Mouse (Mus musculus) embryonic facial prominence, embryonic 11.5 days (tissue): ENCODE results near the gene Ppm1a. TPM values are rescaled to one million over a fixed set of nuclear protein-coding genes. Genes with fewer than 3 reads are reported as not detected.
"Not testable (repeated sequence)": the region's sequence is repeated elsewhere in the genome, so short reads cannot be mapped to it uniquely, and the experiment has no call there.

ENCODE experiments used
- ATAC-seq: fragments of 200-750 bp; cut with Nextera tagmentation; replicated peaks from 2 replicates; pipeline ENCODE4 v1.8.0; 2017; ENCODE audit warnings: low read depth; ENCODE audit not compliant: insufficient number of reproducible peaks, low FRiP score, low TSS enrichment
- DNase-seq: peaks from one replicate; pipeline ENCODE4 v3.0.0-alpha.2; 2015; ENCODE audit warnings: low spot score
- H3K27ac ChIP-seq: fragments of 300-500 bp; sonication (generic); replicated peaks from 2 replicates; pipeline ENCODE4 v1.5.1; 2014; ENCODE audit warnings: mild to moderate bottlenecking, low read depth, low read length, control low read depth
- H3K27me3 ChIP-seq: fragments of 300-500 bp; sonication (generic); 2 replicates; pipeline ENCODE4 v1.6.1; 2014; ENCODE audit warnings: mild to moderate bottlenecking, low read length, moderate library complexity, mixed read lengths; ENCODE audit not compliant: control insufficient read depth, insufficient read depth
- H3K36me3 ChIP-seq: fragments of 300-500 bp; sonication (generic); replicated peaks from 2 replicates; pipeline ENCODE4 v1.6.1; 2014; ENCODE audit warnings: low read depth, mild to moderate bottlenecking, low read length, moderate library complexity, mixed read lengths; ENCODE audit not compliant: control insufficient read depth, insufficient read depth
- H3K4me1 ChIP-seq: fragments of 300-500 bp; sonication (generic); 2 replicates; pipeline ENCODE4 v1.6.1; 2014; ENCODE audit warnings: low read length, mixed read lengths; ENCODE audit not compliant: control insufficient read depth, insufficient read depth
- H3K4me2 ChIP-seq: fragments of 300-500 bp; sonication (generic); 2 replicates; pipeline ENCODE4 v1.6.1; 2014; ENCODE audit warnings: low read depth, mild to moderate bottlenecking, control low read depth, low read length, moderate library complexity
- H3K4me3 ChIP-seq: fragments of 300-500 bp; sonication (generic); 2 replicates; pipeline ENCODE4 v1.5.1; 2014; ENCODE audit warnings: low read depth, low read length, control low read depth
- H3K9ac ChIP-seq: fragments of 300-500 bp; sonication (generic); replicated peaks from 2 replicates; pipeline ENCODE4 v1.6.1; 2014; ENCODE audit warnings: mild to moderate bottlenecking, control low read depth, low read length
- H3K9me3 ChIP-seq: fragments of 300-500 bp; sonication (generic); replicated peaks from 2 replicates; pipeline ENCODE4 v1.6.1; 2016; ENCODE audit warnings: mild to moderate bottlenecking, low read length, inconsistent platforms, mixed read lengths; ENCODE audit not compliant: control insufficient read depth
- WGBS: fragments of 180-500 bp; shearing (Covaris S2); extraction: QIAGEN DNeasy Blood & Tissue Kit; methylation state at CpG from one replicate; pipeline ENCODE4 v1.1.7; 2014; 5-methylcytosine and 5-hydroxymethylcytosine counted together
- polyA plus RNA-seq: library from polyadenylated mRNA; unstranded; fragments of >200 nt; fragmentation: Nextera tagmentation; extraction: Ambion mirVana; gene quantifications from 2 replicates; pipeline ENCODE4 v1.2.1, GENCODE M21; 2014

The Ppm1a gene
- polyA plus RNA-seq, 1 experiment from 2014 or later, result 74.6 TPM

- Histone ChIP-seq H3K36me3 (no peaks in the 10 kb centered on the region), H3K9ac (no peak overlapping the region), H3K27ac (no peak overlapping the region), H3K27me3 (no peaks in the 10 kb centered on the region), H3K4me3 (no peak overlapping the region), H3K9me3 (no peaks in the 10 kb centered on the region), H3K4me1 (no peaks in the 10 kb centered on the region), H3K4me2 (no peak overlapping the region)
- 93% methylated on average over 4 of the region's 4 CpGs for WGBS
- ATAC-seq (no peak), DNase-seq (no peak)
Observed at GRCm38 (mm10) chr12:72777244-72777643, 20.0 kb downstream of the Ppm1a start.

GRCm38 (mm10) chr12:72780136-72780535 lies 22.9 kb downstream of the Ppm1a start:
- H3K9me3 ChIP-seq, result no peaks in the 10 kb centered on the region
- H3K9ac ChIP-seq, result no peak overlapping the region
- WGBS, result 95% methylated on average over 5 of the region's 5 CpGs
- H3K36me3 ChIP-seq, result no peaks in the 10 kb centered on the region; the same call in 1 of the 2 replicates
- no peak for DNase-seq
- H3K27ac ChIP-seq, result no peak overlapping the region
- no peak overlapping the region for H3K4me2 ChIP-seq
- H3K4me1 ChIP-seq, result no peaks in the 10 kb centered on the region
- H3K27me3 ChIP-seq, result no peaks in the 10 kb centered on the region
- H3K4me3 ChIP-seq, result no peak overlapping the region
- no peak for ATAC-seq

DNA sequence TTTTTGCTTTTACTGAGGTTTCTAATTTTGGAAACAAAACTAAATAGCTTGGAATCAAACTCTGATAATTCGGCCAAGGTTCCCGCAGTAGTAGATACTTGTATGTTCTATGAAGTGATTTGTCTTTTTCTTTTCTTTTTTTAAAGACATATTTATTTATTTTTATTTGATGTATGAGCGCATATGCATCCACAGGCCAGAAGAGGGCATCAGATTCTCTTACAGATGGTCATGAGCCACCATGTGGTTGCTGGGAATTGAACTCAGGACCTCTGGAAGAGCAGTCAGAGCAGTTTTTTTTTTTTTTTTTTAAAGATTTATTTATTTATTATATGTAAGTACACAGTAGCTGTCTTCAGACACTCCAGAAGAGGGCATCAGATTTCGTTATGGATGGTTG lies 25.5 kb downstream of the Ppm1a start:
- DNase-seq, H3K27me3 ChIP-seq, H3K9ac ChIP-seq, ATAC-seq, H3K27ac ChIP-seq, H3K36me3 ChIP-seq, H3K9me3 ChIP-seq, H3K4me1 ChIP-seq, H3K4me3 ChIP-seq, H3K4me2 ChIP-seq: not testable (repeated sequence)
- WGBS, result 99% methylated on average over 4 of the region's 4 CpGs

GRCm38 (mm10) chr12:72785183-72785930 lies 28.1 kb downstream of the Ppm1a start:
- DNase-seq, result no peak
- H3K9ac ChIP-seq, result no peak overlapping the region
- ATAC-seq, result no peak
- H3K36me3 ChIP-seq, result no peaks in the 10 kb centered on the region; the same call in none of the 2 replicates
- no peak overlapping the region for H3K4me3 ChIP-seq
- H3K9me3 ChIP-seq, result no peaks in the 10 kb centered on the region
- no peaks in the 10 kb centered on the region for H3K27me3 ChIP-seq
- no peaks in the 10 kb centered on the region for H3K4me1 ChIP-seq
- no peak overlapping the region for H3K27ac ChIP-seq
- no peak overlapping the region for H3K4me2 ChIP-seq
- WGBS, result 96% methylated on average over 6 of the region's 6 CpGs

- ATAC-seq, result no peak
- H3K9ac ChIP-seq, result no peak overlapping the region
- no peak overlapping the region for H3K4me3 ChIP-seq
- H3K9me3 ChIP-seq, result no peaks in the 10 kb centered on the region
- DNase-seq, result no peak
- H3K27me3 ChIP-seq, result no peaks in the 10 kb centered on the region
- WGBS, result 88% methylated on average over 5 of the region's 5 CpGs
- H3K36me3 ChIP-seq, result no peaks in the 10 kb centered on the region; the same call in none of the 2 replicates
- H3K4me1 ChIP-seq, result no peaks in the 10 kb centered on the region
- H3K4me2 ChIP-seq, result no peak overlapping the region
- H3K27ac ChIP-seq, result no peak overlapping the region
Observed at GRCm38 (mm10) chr12:72786551-72786950, 29.3 kb downstream of the Ppm1a start.

GRCm38 (mm10) chr12:72786986-72787385 lies 29.7 kb downstream of the Ppm1a start:
- H3K4me1 ChIP-seq, result no peaks in the 10 kb centered on the region
- 86% methylated on average over 4 of the region's 4 CpGs for whole genome bisulfite sequencing
- H3K9me3 ChIP-seq, result no peaks in the 10 kb centered on the region
- ATAC-seq (no peak), DNase-seq (no peak)
- H3K9ac ChIP-seq, result no peak overlapping the region
- no peak overlapping the region for H3K4me2 ChIP-seq
- H3K36me3 ChIP-seq, result no peaks in the 10 kb centered on the region; the same call in none of the 2 replicates
- no peaks in the 10 kb centered on the region for H3K27me3 ChIP-seq
- H3K4me3 ChIP-seq, result no peak overlapping the region
- H3K27ac ChIP-seq, result no peak overlapping the region

DNA sequence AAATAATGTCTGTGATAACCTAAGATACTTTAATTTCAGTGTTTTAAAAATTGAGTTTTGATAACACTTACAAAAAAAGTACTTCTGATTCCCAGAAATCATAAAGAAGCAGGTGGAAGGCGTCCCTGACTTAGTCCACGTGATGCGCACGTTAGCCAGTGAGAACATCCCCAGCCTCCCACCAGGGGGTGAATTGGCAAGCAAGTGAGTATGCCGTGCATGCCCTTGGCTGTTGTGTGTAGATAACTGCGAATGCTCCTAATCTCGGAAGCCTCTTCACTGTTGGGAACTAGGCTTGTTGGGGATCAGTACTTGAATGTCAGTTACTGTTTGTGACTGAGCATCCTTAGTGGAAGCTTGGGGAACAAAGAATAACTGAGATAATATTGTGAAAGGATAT lies 33.3 kb downstream of the Ppm1a start:
- no peak overlapping the region for H3K4me3 ChIP-seq
- H3K36me3 ChIP-seq, result peaks cover 2% of the 10 kb centered on the region
- WGBS, result 79% methylated on average over 7 of the region's 7 CpGs
- H3K9ac ChIP-seq, result no peak overlapping the region
- no peak overlapping the region for H3K4me2 ChIP-seq
- no peaks in the 10 kb centered on the region for H3K4me1 ChIP-seq
- no peak for DNase-seq
- no peak overlapping the region for H3K27ac ChIP-seq
- no peak for ATAC-seq
- no peaks in the 10 kb centered on the region for H3K9me3 ChIP-seq
- no peaks in the 10 kb centered on the region for H3K27me3 ChIP-seq

- DNase-seq, result no peak
- no peaks in the 10 kb centered on the region for H3K4me1 ChIP-seq
- H3K9ac ChIP-seq, result no peak overlapping the region
- peaks cover 2% of the 10 kb centered on the region; the same call in 1 of the 2 replicates for H3K36me3 ChIP-seq
- H3K9me3 ChIP-seq, result no peaks in the 10 kb centered on the region
- H3K27me3 ChIP-seq, result no peaks in the 10 kb centered on the region
- H3K4me3 ChIP-seq, result no peak overlapping the region
- H3K27ac ChIP-seq, result no peak overlapping the region
- no peak overlapping the region for H3K4me2 ChIP-seq
- no peak for ATAC-seq
- WGBS, result 95% methylated on average over 11 of the region's 11 CpGs
Observed at GRCm38 (mm10) chr12:72792320-72793091, 35.3 kb downstream of the Ppm1a start.
